Mouse (Mus musculus) heart, embryonic 11.5 days (tissue): ENCODE data around the gene Parp11. TPM values are rescaled to one million over a fixed set of nuclear protein-coding genes. Genes with fewer than 3 reads are reported as not detected.

Source experiments
- ATAC-seq: fragments of 200-750 bp; cut with Nextera tagmentation; replicated peaks from 2 replicates; pipeline ENCODE4 v1.8.0; 2017; ENCODE audit warnings: moderate library complexity; ENCODE audit not compliant: insufficient number of reproducible peaks, low FRiP score, low TSS enrichment
- H3K27ac ChIP-seq: fragments of 300-500 bp; sonication (generic); 2 replicates; pipeline ENCODE4 v1.5.1; 2014; ENCODE audit warnings: mild to moderate bottlenecking, low read depth, low read length
- H3K27me3 ChIP-seq: fragments of 300-500 bp; sonication (generic); 2 replicates; pipeline ENCODE4 v1.6.1; 2014; ENCODE audit warnings: mild to moderate bottlenecking, low read length, mixed read lengths; ENCODE audit not compliant: control insufficient read depth, insufficient read depth
- H3K36me3 ChIP-seq: fragments of 300-500 bp; sonication (generic); 2 replicates; pipeline ENCODE4 v1.6.1; 2014; ENCODE audit warnings: mild to moderate bottlenecking, low read length, moderate library complexity, mixed read lengths; ENCODE audit not compliant: control insufficient read depth, insufficient read depth
- H3K4me1 ChIP-seq: fragments of 300-500 bp; sonication (generic); 2 replicates; pipeline ENCODE4 v1.6.1; 2014; ENCODE audit warnings: low read length; ENCODE audit not compliant: control insufficient read depth, insufficient read depth
- H3K4me2 ChIP-seq: fragments of 300-500 bp; sonication (generic); 2 replicates; pipeline ENCODE4 v1.6.1; 2014; ENCODE audit warnings: mild to moderate bottlenecking, moderate library complexity
- H3K4me3 ChIP-seq: fragments of 300-500 bp; sonication (generic); 2 replicates; pipeline ENCODE4 v1.5.1; 2014; ENCODE audit warnings: low read depth, low read length
- H3K9ac ChIP-seq: fragments of 300-500 bp; sonication (generic); 2 replicates; pipeline ENCODE4 v1.6.1; 2014; ENCODE audit warnings: mild to moderate bottlenecking, low read depth, low read length, moderate library complexity
- H3K9me3 ChIP-seq: fragments of 300-500 bp; sonication (generic); replicated peaks from 2 replicates; pipeline ENCODE4 v1.6.1; 2016; ENCODE audit warnings: low read length; ENCODE audit not compliant: control insufficient read depth
- WGBS: fragments of 180-500 bp; shearing (Covaris S2); extraction: QIAGEN DNeasy Blood & Tissue Kit; methylation state at CpG from one replicate; pipeline ENCODE4 v1.1.7; 2014; ENCODE audit not compliant: insufficient replicate concordance; 5-methylcytosine and 5-hydroxymethylcytosine counted together
- polyA plus RNA-seq: library from polyadenylated mRNA; unstranded; fragments of >200 nt; fragmentation: Nextera tagmentation; extraction: Ambion mirVana; gene quantifications from 2 replicates; pipeline ENCODE4 v1.2.1, GENCODE M21; 2014

Gene Parp11
- polyA plus RNA-seq, 1 experiment from 2014 or later, result 19.9 TPM

DNA sequence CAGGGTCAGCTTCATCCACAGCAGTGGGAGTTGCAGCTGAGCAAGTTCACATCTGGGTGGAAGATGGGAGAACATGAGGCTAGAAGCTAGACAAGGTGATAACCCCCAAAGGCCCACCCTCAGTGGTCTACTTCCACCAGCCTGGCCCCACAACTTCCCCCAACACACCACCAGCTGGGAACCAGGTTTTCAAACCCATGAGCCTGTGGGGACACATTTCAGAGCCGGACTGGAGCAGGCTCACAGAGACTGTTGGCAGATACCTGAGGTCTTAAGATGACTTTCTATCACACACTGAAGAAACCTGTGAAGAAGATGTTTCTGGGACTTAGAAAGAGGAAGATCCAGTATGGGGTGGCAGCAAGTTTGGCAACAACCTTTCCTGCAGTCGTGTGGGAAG is 26.5 kb upstream of the Parp11 start:
- Histone ChIP-seq H3K36me3 (no peaks in the 10 kb centered on the region), H3K4me3 (no peak overlapping the region), H3K9me3 (no peaks in the 10 kb centered on the region), H3K4me1 (no peaks in the 10 kb centered on the region), H3K9ac (no peak overlapping the region), H3K27me3 (no peaks in the 10 kb centered on the region), H3K4me2 (no peak overlapping the region), H3K27ac (no peak overlapping the region)
- WGBS, result 59% methylated on average over 2 of the region's 2 CpGs
- ATAC-seq, result no peak

DNA sequence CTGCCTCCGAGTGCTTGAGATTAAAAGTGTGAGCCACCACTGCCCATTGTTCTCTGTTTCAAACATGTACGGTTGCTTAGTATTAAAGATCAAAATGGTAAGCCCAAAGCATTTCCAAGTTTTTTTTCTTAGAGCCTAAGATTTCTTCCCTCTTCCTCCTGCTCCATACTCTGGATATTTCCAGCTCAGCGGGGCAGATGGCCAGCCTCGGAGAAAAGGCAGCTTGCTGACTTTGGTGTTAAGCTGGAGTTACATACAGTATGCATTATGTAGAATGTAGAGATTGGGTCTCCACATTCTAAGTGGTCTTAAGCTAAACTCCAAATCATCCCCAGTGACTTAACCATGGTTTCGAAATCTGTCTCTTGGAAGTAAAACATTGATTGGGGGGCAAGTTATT is 21.5 kb upstream of the Parp11 start:
- 71% methylated on average over 5 of the region's 5 CpGs for WGBS
- Histone ChIP-seq H3K27me3 (no peaks in the 10 kb centered on the region; the same call in 1 of the 2 replicates), H3K27ac (no peak overlapping the region), H3K4me3 (no peak overlapping the region), H3K9me3 (no peaks in the 10 kb centered on the region), H3K4me2 (no peak overlapping the region), H3K9ac (no peak overlapping the region), H3K36me3 (no peaks in the 10 kb centered on the region), H3K4me1 (peaks cover 12% of the 10 kb centered on the region; the same call in 1 of the 2 replicates)
- no peak for ATAC-seq

GRCm38 (mm10) chr6:127430716-127431115 is 15.9 kb upstream of the Parp11 start:
- Histone ChIP-seq H3K4me3 (no peak overlapping the region), H3K27ac (no peak overlapping the region), H3K36me3 (no peaks in the 10 kb centered on the region), H3K27me3 (peaks cover 3% of the 10 kb centered on the region), H3K4me1 (peaks cover 10% of the 10 kb centered on the region; the same call in 1 of the 2 replicates), H3K9ac (no peak overlapping the region), H3K9me3 (no peaks in the 10 kb centered on the region), H3K4me2 (no peak overlapping the region)
- no peak for ATAC-seq
- WGBS, result 78% methylated on average over 7 of the region's 7 CpGs

DNA sequence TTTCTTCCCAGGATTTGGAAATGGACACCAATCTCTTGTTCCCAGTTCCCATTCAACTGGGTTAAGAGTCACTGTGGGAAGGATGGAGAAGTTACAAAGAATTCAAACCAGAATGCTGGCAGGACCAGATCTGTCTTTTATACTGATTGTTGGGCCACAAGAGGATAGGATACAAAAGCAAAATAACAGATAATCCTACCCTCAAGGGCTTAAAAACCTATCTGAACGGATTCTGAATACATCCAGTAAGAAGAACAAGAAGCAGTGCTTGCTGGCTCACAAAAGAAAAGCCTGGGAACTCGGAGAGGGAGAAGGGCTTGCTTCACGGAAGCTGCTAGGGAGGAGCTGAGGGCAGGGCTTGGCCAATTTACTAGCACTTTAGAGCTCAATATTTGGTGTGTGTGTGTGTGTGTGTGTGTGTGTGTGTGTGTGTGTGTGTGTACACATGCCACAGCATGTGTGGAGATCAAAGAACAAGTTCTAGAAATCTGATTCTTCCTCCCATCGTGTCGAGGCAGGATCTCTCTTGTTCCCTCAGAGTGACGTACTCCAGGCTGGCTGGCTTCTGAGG is 15.4 kb upstream of the Parp11 start:
- Histone ChIP-seq H3K9ac (no peak overlapping the region), H3K4me1 (peaks cover 6% of the 10 kb centered on the region; the same call in 1 of the 2 replicates), H3K9me3 (no peaks in the 10 kb centered on the region), H3K4me3 (no peak overlapping the region), H3K27ac (no peak overlapping the region), H3K27me3 (peaks cover 3% of the 10 kb centered on the region), H3K4me2 (no peak overlapping the region), H3K36me3 (no peaks in the 10 kb centered on the region)
- no peak for ATAC-seq
- 55% methylated on average over 6 of the region's 6 CpGs for WGBS

DNA sequence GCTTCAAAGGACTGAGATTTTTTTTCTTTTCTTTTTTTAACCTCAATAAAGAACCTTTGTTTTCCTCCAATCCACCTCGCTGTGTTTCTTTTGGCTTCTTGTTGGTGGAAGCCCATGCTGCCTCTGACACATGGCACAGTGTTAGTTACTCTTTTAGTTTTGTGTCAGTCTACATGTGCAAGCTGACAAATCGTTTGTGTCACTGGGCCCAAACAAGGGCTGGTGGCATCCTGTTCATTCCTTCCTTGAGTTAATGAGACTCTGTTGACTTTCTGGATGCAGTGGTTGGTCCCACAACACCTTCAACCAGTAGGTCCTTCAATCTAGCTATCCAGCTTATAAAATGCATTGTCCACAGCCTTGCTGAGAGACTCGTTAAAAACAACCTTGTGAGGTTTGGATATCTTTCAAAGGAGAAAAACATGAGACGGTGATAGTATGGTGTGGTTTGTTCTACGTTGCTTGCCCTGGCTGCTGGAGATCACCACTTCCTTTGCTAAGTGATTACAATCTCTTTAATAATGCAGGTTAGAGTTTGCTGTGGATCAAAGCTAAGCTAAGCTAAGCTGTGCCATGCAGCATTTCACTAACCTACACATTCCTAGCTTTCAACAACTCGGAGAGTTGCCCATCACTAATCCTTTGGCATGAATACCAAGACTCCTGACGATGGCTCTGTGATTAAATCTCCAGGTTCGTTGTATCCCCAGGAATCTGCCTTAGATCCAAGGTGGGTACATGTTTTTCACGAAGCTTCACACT is 12.6 kb upstream of the Parp11 start:
- 63% methylated on average over 9 of the region's 9 CpGs for WGBS
- no peaks in the 10 kb centered on the region for H3K36me3 ChIP-seq

GRCm38 (mm10) chr6:127434648-127434984 is 12.0 kb upstream of the Parp11 start:
- Histone ChIP-seq H3K9ac (no peak overlapping the region), H3K27me3 (peaks cover 3% of the 10 kb centered on the region), H3K27ac (no peak overlapping the region), H3K4me3 (no peak overlapping the region), H3K9me3 (no peaks in the 10 kb centered on the region), H3K36me3 (no peaks in the 10 kb centered on the region), H3K4me2 (no peak overlapping the region), H3K4me1 (peaks cover 4% of the 10 kb centered on the region)
- 75% methylated on average over 4 of the region's 4 CpGs for WGBS
- no peak for ATAC-seq

More for the DNA sequence above, 12.6 kb upstream of the Parp11 start:
- no peak overlapping the region for H3K4me3 ChIP-seq
- H3K4me2 ChIP-seq, result no peak overlapping the region
- H3K4me1 ChIP-seq, result peaks cover under 1% of the 10 kb centered on the region
- no peak for ATAC-seq
- peaks cover 3% of the 10 kb centered on the region for H3K27me3 ChIP-seq
- no peak overlapping the region for H3K27ac ChIP-seq
- no peak overlapping the region for H3K9ac ChIP-seq
- no peaks in the 10 kb centered on the region for H3K9me3 ChIP-seq

- Histone ChIP-seq H3K27ac (no peak overlapping the region), H3K9ac (no peak overlapping the region), H3K9me3 (no peaks in the 10 kb centered on the region), H3K4me1 (peaks cover 8% of the 10 kb centered on the region), H3K27me3 (peaks cover 3% of the 10 kb centered on the region; the same call in 1 of the 2 replicates), H3K36me3 (no peaks in the 10 kb centered on the region), H3K4me2 (no peak overlapping the region), H3K4me3 (no peak overlapping the region)
- no peak for ATAC-seq
- WGBS, result 17% methylated on average over 3 of the region's 3 CpGs
Measured at GRCm38 (mm10) chr6:127439063-127439462, 7.6 kb upstream of the Parp11 start.

DNA sequence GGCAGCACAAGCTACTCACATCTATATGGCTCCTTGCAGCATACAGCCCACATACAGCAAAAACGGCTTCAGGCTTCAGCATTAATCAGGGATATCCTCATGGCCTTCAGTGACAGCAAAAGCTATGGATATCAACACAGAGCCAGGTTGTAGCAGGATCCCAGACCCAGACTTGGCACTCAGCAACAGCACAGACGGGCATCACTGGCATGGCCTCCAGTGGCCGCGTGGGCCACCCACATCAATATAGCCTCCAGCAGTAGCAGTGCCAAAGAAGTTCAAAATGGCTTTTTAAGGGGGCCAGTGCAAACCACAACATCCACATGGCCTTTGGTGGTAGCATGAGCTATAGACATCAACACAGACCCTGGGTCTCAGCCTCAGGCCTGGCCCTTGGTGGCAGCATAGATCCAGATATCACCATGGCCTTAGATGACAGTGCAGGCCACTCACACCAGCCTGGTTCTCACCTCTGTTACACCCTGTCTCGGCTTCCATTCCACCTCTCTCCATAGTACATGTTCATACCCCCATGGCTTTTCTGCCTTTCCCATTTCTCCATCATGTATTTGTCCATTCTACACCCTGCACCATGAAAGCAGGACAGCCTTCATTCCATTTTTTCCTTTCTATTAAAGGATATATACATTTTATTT is 7.0 kb upstream of the Parp11 start:
- Histone ChIP-seq H3K4me3 (no peak overlapping the region), H3K9me3 (no peaks in the 10 kb centered on the region), H3K4me2 (no peak overlapping the region), H3K9ac (no peak overlapping the region), H3K27ac (no peak overlapping the region), H3K36me3 (no peaks in the 10 kb centered on the region), H3K4me1 (peaks cover 8% of the 10 kb centered on the region), H3K27me3 (peaks cover 2% of the 10 kb centered on the region; the same call in 1 of the 2 replicates)
- no peak for ATAC-seq
- 71% methylated on average over 5 of the region's 5 CpGs for WGBS
